Mouse (Mus musculus): ENCODE data around the gene Slc51b.

Gene Slc51b

GRCm38 (mm10) chr9:65365721-65366120 lies 57.0 kb downstream of the Slc51b start:
- no peak for DNase-seq

- DNase-seq: no peak
Measured at GRCm38 (mm10) chr9:65363684-65364083, 59.1 kb downstream of the Slc51b start.
